Mouse (Mus musculus): ENCODE data around the gene Gm19684. TPM values are rescaled to one million over a fixed set of nuclear protein-coding genes. Genes with fewer than 3 reads are reported as not detected.
"Not testable (repeated sequence)": the region's sequence is repeated elsewhere in the genome, so short reads cannot be mapped to it uniquely, and the experiment has no call there.

Gm19684 gene
- total RNA-seq (2021): not detected

- DNase-seq; intact Hi-C loops (cut with DNase I): not testable (repeated sequence)
Measured at GRCm38 (mm10) chr17:36121352-36122020, at the start of gene Gm19684. Gene Gm19684 (plus strand): TSS chr17:36121678.

GRCm38 (mm10) chr17:36081901-36082300, 39.6 kb upstream of the Gm19684 start:
- DNase-seq; intact Hi-C loops (cut with DNase I): not testable (repeated sequence)

DNA sequence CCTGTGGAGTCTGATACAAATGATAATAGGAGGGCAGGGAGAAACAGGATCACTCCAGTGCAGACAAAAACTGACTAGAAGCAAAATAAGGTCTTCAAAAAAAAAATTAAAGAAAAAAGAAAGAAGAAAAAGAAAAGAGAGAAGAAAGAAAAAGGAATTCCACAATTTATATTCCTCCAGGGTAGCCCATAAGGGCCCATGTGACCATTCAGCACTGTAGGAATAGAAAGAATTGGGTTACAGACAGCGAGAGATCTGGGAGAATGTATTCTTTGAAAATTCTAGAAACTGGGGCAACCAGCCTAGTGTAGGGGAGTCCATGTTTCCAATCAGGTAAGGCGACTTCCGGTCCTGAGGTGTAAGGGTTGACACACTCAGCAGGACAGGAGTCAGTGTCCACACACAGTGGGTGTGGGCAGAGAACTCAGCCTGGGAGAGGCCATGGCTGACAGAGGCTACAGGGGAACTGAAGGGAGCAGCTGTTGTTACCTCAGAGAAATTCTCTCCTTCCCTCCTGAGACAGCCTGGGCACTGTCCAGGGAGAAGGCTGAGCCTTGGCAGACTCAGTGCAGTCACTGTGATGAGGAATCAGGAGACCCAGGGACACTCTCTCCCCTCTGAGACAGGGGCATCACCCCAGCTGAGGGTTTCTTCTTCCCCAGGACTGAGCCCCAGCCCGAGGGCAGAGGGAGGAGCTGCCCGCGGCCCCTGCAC, 38.8 kb upstream of the Gm19684 start:
- DNase-seq; intact Hi-C loops (cut with DNase I): not testable (repeated sequence)

- DNase-seq: peak; percentile 11
- intact Hi-C loops (cut with DNase I): no loop called here
Measured at GRCm38 (mm10) chr17:36083266-36083869, 38.1 kb upstream of the Gm19684 start.

- intact Hi-C loops (cut with DNase I): no loop called here
Measured at GRCm38 (mm10) chr17:36083870-36084451, 37.5 kb upstream of the Gm19684 start.

GRCm38 (mm10) chr17:36085976-36086375, 35.5 kb upstream of the Gm19684 start:
- intact Hi-C loops (cut with DNase I); DNase-seq: not testable (repeated sequence)

More at GRCm38 (mm10) chr17:36083870-36084451, 37.5 kb upstream of the Gm19684 start:
- DNase-seq: peak; percentile 2

DNA sequence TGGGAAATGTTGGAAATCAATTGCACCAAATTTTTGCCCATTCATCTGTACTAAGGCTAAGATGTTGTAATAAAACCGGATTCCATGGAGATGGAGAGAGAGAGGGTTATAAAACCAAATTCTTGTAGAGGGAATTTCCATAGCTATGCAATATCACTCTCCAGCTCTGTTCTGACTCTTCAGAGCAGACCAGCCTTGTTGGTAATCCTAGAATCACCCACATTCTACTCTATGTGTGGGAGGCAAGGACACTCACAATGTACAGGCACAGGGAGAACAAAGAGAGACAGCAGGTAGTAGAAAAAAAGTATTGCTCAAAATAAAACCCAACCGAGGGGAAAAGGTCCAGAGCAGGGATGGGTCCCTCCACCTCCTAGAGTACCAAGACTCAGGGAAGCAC, 29.5 kb upstream of the Gm19684 start:
- intact Hi-C loops (cut with DNase I); DNase-seq: not testable (repeated sequence)

DNA sequence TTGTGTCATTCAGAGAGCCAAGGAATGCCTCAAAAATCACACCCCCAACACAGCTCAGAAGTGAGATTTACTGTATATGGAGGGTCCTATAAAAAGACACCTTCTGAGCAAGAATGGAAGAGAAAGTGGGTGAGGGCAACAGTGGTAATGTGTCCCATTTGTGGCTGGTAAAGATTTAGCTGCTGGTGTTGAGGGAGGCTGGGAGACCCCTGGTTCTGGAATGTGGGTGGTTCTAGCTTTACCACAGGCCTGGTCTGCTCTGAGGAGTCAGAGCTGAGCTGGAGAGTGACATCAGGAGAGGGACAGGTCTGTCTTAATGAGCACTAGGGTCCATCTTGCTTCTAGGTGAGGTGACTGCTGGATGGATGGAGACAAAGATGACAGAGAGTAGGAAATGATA, 29.0 kb upstream of the Gm19684 start:
- DNase-seq; intact Hi-C loops (cut with DNase I): not testable (repeated sequence)

GRCm38 (mm10) chr17:36093936-36094335, 27.5 kb upstream of the Gm19684 start:
- no peak for DNase-seq
- intact Hi-C loops (cut with DNase I): no loop called here

DNA sequence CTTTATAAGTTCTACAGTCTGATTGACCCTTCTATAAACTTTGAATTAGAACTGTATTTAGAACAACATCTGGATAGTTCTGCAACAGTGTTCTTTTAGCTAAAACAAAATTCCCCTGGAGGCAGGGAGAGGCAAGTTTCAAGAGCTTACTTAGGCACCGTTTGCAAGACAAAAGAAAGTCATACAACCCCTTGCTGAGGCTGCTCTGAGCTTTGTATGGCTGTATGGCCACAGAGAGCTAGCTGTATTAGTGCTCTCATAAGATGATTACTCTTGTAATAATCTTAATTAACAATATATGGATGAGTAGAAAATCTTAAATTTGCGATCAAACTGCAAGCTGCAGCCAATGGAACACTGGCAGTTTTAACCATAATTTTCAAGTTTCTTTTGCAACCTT, 21.9 kb upstream of the Gm19684 start:
- intact Hi-C loops (cut with DNase I); DNase-seq: not testable (repeated sequence)

- DNase-seq: peak; percentile 25
- intact Hi-C loops (cut with DNase I): not testable (repeated sequence)
Measured at GRCm38 (mm10) chr17:36102091-36102490, 19.4 kb upstream of the Gm19684 start.

DNA sequence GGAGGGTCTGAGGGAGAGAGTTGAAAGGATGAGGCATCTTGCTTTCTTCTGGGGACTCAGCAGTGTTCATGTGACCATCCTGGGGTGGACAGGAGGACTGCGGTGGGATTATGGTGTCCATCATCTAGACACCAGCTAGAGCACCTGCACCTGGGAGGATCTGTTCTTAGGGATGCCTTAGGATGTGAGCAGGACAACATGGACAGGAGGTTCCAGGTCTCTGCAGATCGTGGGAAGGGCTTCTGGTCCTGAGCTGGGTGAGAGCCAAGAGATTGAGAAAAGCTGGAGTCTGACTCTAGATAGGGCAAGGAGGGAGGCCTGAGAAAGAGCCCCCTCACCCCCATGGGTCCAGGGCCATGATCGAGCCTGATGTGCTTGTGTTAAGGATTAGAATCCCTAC, 11.3 kb upstream of the Gm19684 start:
- intact Hi-C loops (cut with DNase I): loop anchor here (10.0 kb wide), 1 partner anchor 115 kb away; no protein-coding TSS in a partner anchor
- DNase-seq: not testable (repeated sequence)

DNA sequence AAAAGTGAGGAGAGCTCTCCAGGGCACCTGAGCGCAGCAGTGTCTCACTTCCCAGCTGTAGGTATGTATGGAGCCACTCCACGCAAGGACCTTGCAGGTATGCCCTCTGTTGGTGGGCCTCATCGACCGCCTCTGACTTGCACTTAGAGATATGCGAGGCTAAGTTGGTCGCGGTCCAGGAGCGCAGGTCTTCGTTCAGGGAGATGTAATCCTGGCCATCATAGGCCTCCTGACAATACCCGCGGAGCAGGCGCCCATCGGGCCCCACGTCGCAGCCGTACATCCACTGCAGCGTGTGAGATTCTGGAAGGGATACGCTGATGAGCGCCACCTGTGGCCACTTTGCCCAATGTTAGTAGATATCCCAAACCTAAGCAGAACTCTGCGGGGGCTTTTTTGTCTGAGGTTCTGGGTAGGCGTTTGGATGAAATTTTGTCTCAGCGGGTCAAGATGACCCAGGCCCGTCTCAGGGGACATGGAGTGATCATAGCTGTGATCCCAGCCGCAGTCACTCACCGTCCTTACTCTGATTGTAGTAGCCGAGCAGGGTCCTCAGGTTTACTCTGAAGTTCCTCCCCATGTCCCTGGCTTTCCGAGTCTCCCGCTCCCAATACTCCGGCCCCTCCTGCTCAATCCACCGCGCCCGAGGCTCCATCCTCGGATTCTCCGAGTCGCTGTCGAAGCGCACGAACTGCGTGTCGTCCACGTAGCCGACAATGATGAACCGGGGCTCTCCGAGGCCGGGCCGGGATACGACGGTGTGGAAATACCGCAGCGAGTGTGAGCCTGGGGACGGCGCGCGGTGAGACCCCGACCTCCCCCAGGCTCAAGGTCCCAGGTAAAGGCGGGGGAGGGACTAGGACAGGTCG, 10.6 kb upstream of the Gm19684 start:
- intact Hi-C loops (cut with DNase I): loop anchor here (10.0 kb wide), 1 partner anchor 116 kb away; no protein-coding TSS in a partner anchor
- DNase-seq: peak; percentile 17

DNA sequence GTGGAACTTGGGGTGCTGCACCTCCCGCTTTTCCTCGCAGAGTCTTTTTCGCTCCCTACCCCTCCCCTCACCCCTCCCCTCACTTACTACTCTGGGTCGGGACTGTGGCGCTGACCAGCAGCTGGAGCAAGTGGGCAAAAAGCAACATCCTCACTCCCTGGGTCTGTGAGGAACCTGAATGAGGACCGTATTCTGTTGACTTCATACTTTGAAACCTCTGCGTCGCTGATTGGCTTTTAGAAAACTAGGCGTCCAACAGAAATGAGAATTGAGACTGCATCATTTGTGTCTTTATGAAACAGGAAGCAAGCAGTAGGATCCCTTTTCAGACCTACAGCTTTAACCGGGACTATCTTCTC, 10.0 kb upstream of the Gm19684 start:
- intact Hi-C loops (cut with DNase I): loop anchor here (10.0 kb wide), 1 partner anchor 117 kb away; no protein-coding TSS in a partner anchor
- not testable (repeated sequence) for DNase-seq

DNA sequence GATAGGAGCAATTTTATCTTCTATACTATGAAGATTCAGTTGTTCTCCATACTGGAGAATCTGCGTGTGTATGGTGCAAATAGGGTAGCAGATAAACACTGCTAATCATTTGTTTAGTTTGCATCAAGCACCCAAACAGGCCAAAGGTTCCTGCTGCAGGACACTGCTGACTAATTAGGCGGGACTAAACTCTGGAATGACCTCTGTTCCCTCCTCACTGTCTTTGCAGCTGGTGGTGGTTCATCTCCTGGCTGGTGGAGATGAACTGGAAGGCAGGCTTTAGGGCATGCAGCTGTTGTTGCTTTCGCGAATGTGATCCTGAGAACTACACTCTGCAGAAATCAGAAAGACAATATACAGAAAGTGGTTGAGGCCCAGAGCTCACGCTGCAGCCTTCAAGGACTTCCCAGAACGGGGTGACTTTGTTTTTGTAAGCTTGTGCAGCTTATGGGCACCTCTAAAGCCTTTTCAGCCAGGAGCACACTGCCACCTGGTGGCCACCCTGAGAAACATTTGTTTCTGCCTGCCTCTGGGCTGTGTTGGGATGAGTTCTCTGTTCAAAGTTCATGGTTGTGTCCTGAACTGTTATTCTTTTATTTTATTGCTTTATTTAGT, 7.4 kb upstream of the Gm19684 start:
- peak; percentile 27 for DNase-seq
- intact Hi-C loops (cut with DNase I): loop anchor here (10.0 kb wide), 1 partner anchor 119 kb away; no protein-coding TSS in a partner anchor

DNA sequence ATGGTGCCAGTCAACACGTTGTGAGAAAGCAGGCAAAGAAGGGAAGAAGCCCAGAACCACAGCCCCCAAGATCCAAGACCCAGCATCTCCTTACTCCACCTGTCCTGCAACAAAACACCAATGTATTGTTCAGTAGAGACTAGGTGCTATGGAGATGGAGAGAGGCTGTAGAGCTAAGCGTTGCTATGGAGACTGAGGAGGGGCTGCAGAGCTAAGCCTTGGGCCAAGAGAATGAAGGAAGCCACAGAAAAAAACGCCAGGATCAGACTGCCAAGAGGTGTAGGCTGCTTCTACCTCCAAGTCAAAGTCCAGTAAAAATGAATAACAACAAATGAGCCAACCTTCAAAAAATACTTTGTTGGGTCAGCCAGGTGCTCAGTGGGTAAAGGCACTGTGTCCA, 4.9 kb upstream of the Gm19684 start:
- intact Hi-C loops (cut with DNase I): loop anchor here (10.0 kb wide), 1 partner anchor 122 kb away; no protein-coding TSS in a partner anchor
- not testable (repeated sequence) for DNase-seq

DNA sequence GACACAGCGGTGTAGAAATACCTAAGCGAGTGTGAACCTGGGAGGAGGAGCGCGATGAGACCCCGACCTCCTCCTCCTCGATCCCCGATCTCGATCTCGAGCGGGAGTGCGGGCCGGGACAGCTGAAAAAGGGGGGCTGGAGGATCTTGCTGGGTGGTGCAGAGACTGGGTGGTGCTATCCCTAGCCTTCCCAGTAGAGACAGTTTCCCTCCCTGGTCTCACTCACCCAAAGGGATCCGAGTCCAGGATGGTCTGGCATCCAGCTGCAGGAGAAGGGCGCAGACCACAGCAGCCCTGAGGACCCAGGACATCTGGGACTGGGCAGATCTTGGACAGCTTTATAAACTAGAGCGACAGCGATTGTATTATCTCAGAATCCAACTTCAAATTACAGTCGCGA, 639 bp upstream of the Gm19684 start:
- intact Hi-C loops (cut with DNase I); DNase-seq: not testable (repeated sequence)

GRCm38 (mm10) chr17:36124111-36124510, 2.6 kb downstream of the Gm19684 start:
- intact Hi-C loops (cut with DNase I); DNase-seq: not testable (repeated sequence)

GRCm38 (mm10) chr17:36128525-36128924, 7.0 kb downstream of the Gm19684 start:
- DNase-seq; intact Hi-C loops (cut with DNase I): not testable (repeated sequence)
